Mouse (Mus musculus) hindbrain, postnatal 0 days (tissue): ENCODE measurements around the gene Mmp3. TPM values are rescaled to one million over a fixed set of nuclear protein-coding genes. Genes with fewer than 3 reads are reported as not detected.
"Not testable (repeated sequence)": the region's sequence is repeated elsewhere in the genome, so short reads cannot be mapped to it uniquely, and the experiment has no call there.

ENCODE experiments used
- ATAC-seq: fragments of 200-750 bp; cut with Nextera tagmentation; 2 replicates; pipeline ENCODE4 v1.8.0; 2017; ENCODE audit warnings: mild to moderate bottlenecking, moderate TSS enrichment, moderate library complexity
- DNase-seq: peaks from one replicate; pipeline ENCODE4 v3.0.0-alpha.2; 2015; ENCODE audit warnings: low spot score
- H3K27ac ChIP-seq: fragments of 300-500 bp; sonication (generic); 2 replicates; pipeline ENCODE4 v1.5.1; 2014; ENCODE audit warnings: mild to moderate bottlenecking
- H3K27me3 ChIP-seq: fragments of 300-500 bp; sonication (generic); 2 replicates; pipeline ENCODE4 v1.6.1; 2014; ENCODE audit warnings: low read length, mixed read lengths; ENCODE audit not compliant: insufficient read depth
- H3K36me3 ChIP-seq: fragments of 300-500 bp; sonication (generic); 2 replicates; pipeline ENCODE4 v1.6.1; 2014; ENCODE audit warnings: low read length, mixed read lengths; ENCODE audit not compliant: insufficient read depth
- H3K4me1 ChIP-seq: fragments of 300-500 bp; sonication (generic); 2 replicates; pipeline ENCODE4 v1.6.1; 2014; ENCODE audit warnings: antibody characterized with exemption, low read length, mixed read lengths; ENCODE audit not compliant: insufficient read depth
- H3K4me2 ChIP-seq: fragments of 300-500 bp; sonication (generic); 2 replicates; pipeline ENCODE4 v1.6.1; 2014; ENCODE audit warnings: low read depth, mild to moderate bottlenecking, low read length, moderate library complexity, mixed read lengths
- H3K4me3 ChIP-seq: fragments of 300-500 bp; sonication (generic); 2 replicates; pipeline ENCODE4 v1.5.1; 2014; ENCODE audit warnings: low read length
- H3K9ac ChIP-seq: fragments of 300-500 bp; sonication (generic); replicated peaks from 2 replicates; pipeline ENCODE4 v1.6.1; 2014; ENCODE audit warnings: mild to moderate bottlenecking, low read length, moderate library complexity, mixed read lengths
- H3K9me3 ChIP-seq: fragments of 300-500 bp; sonication (generic); 2 replicates; pipeline ENCODE4 v1.6.1; 2016; ENCODE audit warnings: low read length, mixed read lengths
- CTCF ChIP-seq: IDR thresholded peaks from 2 replicates; pipeline ENCODE4 v1.5.1; 2016; ENCODE audit warnings: antibody characterized with exemption, control low read depth, low read depth
- WGBS: fragments of 180-500 bp; shearing (Covaris S2); extraction: QIAGEN DNeasy Blood & Tissue Kit; methylation state at CpG from one replicate; pipeline ENCODE4 v1.1.7; 2014; 5-methylcytosine and 5-hydroxymethylcytosine counted together
- polyA plus RNA-seq: library from polyadenylated mRNA; unstranded; fragments of >200 nt; fragmentation: Nextera tagmentation; extraction: Ambion mirVana; gene quantifications from 2 replicates; pipeline ENCODE4 v1.2.1, GENCODE M21; 2015
- total RNA-seq: library from RNA; depleted of rRNA; stranded (reverse); fragments of >200 nt; gene quantifications from 2 replicates; pipeline ENCODE4 v1.2.3, GENCODE M21; 2014; rRNA removed

Mmp3 gene
- total RNA-seq (not detected in 2 replicates), polyA plus RNA-seq (not detected in 2 replicates)

GRCm38 (mm10) chr9:7445522-7445921 lies at the start of gene Mmp3:
TSS of gene Mmp3 (plus strand) at chr9:7445822.
- no peak for TF ChIP-seq CTCF
- DNase-seq (no peak), ATAC-seq (no peak)
- H3K27ac ChIP-seq: no peak within 1 kb of the TSS
- WGBS: 98% methylated on average over 2 of the region's 2 CpGs
- H3K9ac ChIP-seq: no peak within 1 kb of the TSS
- H3K4me1 ChIP-seq: no peaks in the 10 kb centered on the region
- H3K36me3 ChIP-seq: no peaks in the 10 kb centered on the region
- H3K4me3 ChIP-seq: no peak within 1 kb of the TSS
- H3K27me3 ChIP-seq: no peaks in the 10 kb centered on the region
- no peak within 1 kb of the TSS for H3K4me2 ChIP-seq
- no peaks in the 10 kb centered on the region for H3K9me3 ChIP-seq

DNA sequence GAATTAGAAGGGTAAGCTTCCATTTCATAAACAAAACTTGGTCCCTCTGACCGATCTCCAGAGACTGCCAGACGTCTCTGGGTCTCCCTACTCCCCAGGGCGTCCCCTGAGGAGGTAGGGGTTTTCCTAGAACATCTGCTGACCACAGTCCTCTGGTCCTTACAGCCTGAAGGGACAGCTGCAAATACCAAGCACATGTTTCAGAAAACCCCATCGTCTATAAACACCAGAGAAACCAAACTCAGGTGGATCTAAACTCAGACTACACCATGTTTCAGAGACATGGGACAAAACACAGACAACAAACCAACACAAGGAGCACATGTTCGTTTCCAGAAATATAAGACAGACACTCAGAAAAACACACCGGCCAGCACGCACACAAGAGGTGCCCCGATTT lies 49.1 kb upstream of the Mmp3 start:
- ATAC-seq, H3K36me3 ChIP-seq, H3K4me2 ChIP-seq, H3K4me1 ChIP-seq, H3K27ac ChIP-seq, H3K27me3 ChIP-seq, H3K9me3 ChIP-seq, H3K9ac ChIP-seq, DNase-seq, H3K4me3 ChIP-seq: not testable (repeated sequence)
- 86% methylated on average over 8 of the region's 8 CpGs for WGBS

DNA sequence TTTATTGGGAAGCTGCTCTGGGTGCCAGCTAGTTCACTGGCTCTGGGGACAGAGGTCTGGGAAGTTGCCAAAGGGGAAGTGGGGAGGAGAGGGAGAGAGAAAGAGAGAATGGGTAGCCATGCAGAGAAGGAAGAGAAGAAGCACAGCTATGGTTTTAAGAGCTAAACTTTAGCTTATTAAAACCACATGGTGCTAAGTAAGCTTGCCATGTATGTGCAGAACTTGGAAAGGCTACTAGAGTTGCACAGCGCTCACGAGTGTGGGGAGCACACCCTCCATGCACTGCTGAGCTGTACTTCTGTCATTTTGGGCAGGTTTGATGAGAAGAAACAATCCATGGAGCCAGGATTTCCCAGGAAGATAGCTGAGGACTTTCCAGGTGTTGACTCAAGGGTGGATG lies 7.7 kb downstream of the Mmp3 start:
- TF ChIP-seq CTCF: no peak
- no peak for ATAC-seq
- no peak overlapping the region for H3K27ac ChIP-seq

GRCm38 (mm10) chr9:7470262-7470661 lies 24.6 kb downstream of the Mmp3 start:
- no peak overlapping the region for H3K4me2 ChIP-seq
- no peaks in the 10 kb centered on the region for H3K27me3 ChIP-seq
- no peaks in the 10 kb centered on the region for H3K4me1 ChIP-seq
- ATAC-seq (no peak), DNase-seq (no peak)
- no peak overlapping the region for H3K9ac ChIP-seq
- no peaks in the 10 kb centered on the region for H3K36me3 ChIP-seq
- 70% methylated on average over 1 of the region's 1 CpGs for WGBS
- TF ChIP-seq CTCF: no peak
- no peak overlapping the region for H3K27ac ChIP-seq
- H3K9me3 ChIP-seq: no peaks in the 10 kb centered on the region
- no peak overlapping the region for H3K4me3 ChIP-seq

More for the DNA sequence above, 7.7 kb downstream of the Mmp3 start:
- Histone ChIP-seq H3K9ac (no peak overlapping the region), H3K27me3 (no peaks in the 10 kb centered on the region), H3K4me3 (no peak overlapping the region), H3K9me3 (no peaks in the 10 kb centered on the region), H3K4me1 (no peaks in the 10 kb centered on the region), H3K4me2 (no peak overlapping the region), H3K36me3 (no peaks in the 10 kb centered on the region)
- no peak for DNase-seq
- WGBS: 88% methylated on average over 2 of the region's 2 CpGs

GRCm38 (mm10) chr9:7483684-7484394 lies 38.2 kb downstream of the Mmp3 start:
- Histone ChIP-seq H3K27me3 (no peaks in the 10 kb centered on the region), H3K27ac (no peak overlapping the region), H3K4me3 (no peak overlapping the region), H3K4me2 (no peak overlapping the region), H3K4me1 (no peaks in the 10 kb centered on the region), H3K9ac (no peak overlapping the region), H3K9me3 (no peaks in the 10 kb centered on the region), H3K36me3 (no peaks in the 10 kb centered on the region)
- DNase-seq (no peak), ATAC-seq (no peak)
- 75% methylated on average over 5 of the region's 5 CpGs for WGBS
- no peak for TF ChIP-seq CTCF

- no peak overlapping the region for H3K9ac ChIP-seq
- WGBS: 81% methylated on average over 3 of the region's 3 CpGs
- no peak for ATAC-seq
Measured at GRCm38 (mm10) chr9:7501138-7501537, 55.5 kb downstream of the Mmp3 start.

GRCm38 (mm10) chr9:7502051-7502450 lies 56.4 kb downstream of the Mmp3 start, which contains the start of gene Mmp10:
TSS of gene Mmp10 (plus strand) at chr9:7502352.
- no peak for ATAC-seq
- no peak within 1 kb of the TSS for H3K4me2 ChIP-seq
- no peak for TF ChIP-seq CTCF
- no peak within 1 kb of the TSS for H3K9ac ChIP-seq
- H3K4me1 ChIP-seq: no peaks in the 10 kb centered on the region
- H3K27ac ChIP-seq: no peak within 1 kb of the TSS
- no peaks in the 10 kb centered on the region for H3K27me3 ChIP-seq
- no peak within 1 kb of the TSS for H3K4me3 ChIP-seq
- H3K36me3 ChIP-seq: no peaks in the 10 kb centered on the region
- WGBS: 92% methylated on average over 3 of the region's 3 CpGs
- no peaks in the 10 kb centered on the region for H3K9me3 ChIP-seq
- no peak for DNase-seq

More at GRCm38 (mm10) chr9:7501138-7501537, 55.5 kb downstream of the Mmp3 start:
- DNase-seq: no peak
- Histone ChIP-seq H3K4me1 (no peaks in the 10 kb centered on the region), H3K9me3 (no peaks in the 10 kb centered on the region), H3K27ac (no peak overlapping the region), H3K27me3 (no peaks in the 10 kb centered on the region), H3K4me2 (no peak overlapping the region), H3K4me3 (no peak overlapping the region), H3K36me3 (no peaks in the 10 kb centered on the region)
- TF ChIP-seq CTCF: no peak

Other genes with a start within 250 kb of the Mmp3 start
- 0.07 and 0.10 TPM in 2 replicates for gene Mmp13, start 173.3 kb upstream of the Mmp3 start, total RNA-seq
- gene Mmp13, start 173.3 kb upstream of the Mmp3 start, polyA plus RNA-seq: 0.14 TPM in 1 of 2 replicates, not detected in the other
- gene Mmp12, start 101.4 kb upstream of the Mmp3 start, total RNA-seq: not detected in 2 replicates
- gene Mmp12, start 101.4 kb upstream of the Mmp3 start, polyA plus RNA-seq: 0.15 TPM in 1 of 2 replicates, not detected in the other
- gene Mmp1b, start 57.8 kb upstream of the Mmp3 start, total RNA-seq: not detected in 2 replicates
- not detected in 2 replicates for gene Mmp1b, start 57.8 kb upstream of the Mmp3 start, polyA plus RNA-seq
- not detected in 2 replicates for gene Mmp10, start 56.5 kb downstream of the Mmp3 start, total RNA-seq
- not detected in 2 replicates for gene Mmp10, start 56.5 kb downstream of the Mmp3 start, polyA plus RNA-seq
- gene Mmp8, start 112.6 kb downstream of the Mmp3 start, total RNA-seq: not detected in 2 replicates
- 0.15 and 0.19 TPM in 2 replicates for gene Mmp8, start 112.6 kb downstream of the Mmp3 start, polyA plus RNA-seq
- not detected in 2 replicates for gene Mmp27, start 125.6 kb downstream of the Mmp3 start, total RNA-seq
- not detected in 2 replicates for gene Mmp27, start 125.6 kb downstream of the Mmp3 start, polyA plus RNA-seq
- not detected in 2 replicates for gene Mmp20, start 182.4 kb downstream of the Mmp3 start, total RNA-seq
- not detected in 2 replicates for gene Mmp20, start 182.4 kb downstream of the Mmp3 start, polyA plus RNA-seq
- not detected in 2 replicates for gene Mmp7, start 246.3 kb downstream of the Mmp3 start, total RNA-seq
- not detected in 2 replicates for gene Mmp7, start 246.3 kb downstream of the Mmp3 start, polyA plus RNA-seq